Mouse (Mus musculus) ES-Bruce4 (cell line): ENCODE results near the gene Chsy1. TPM values are rescaled to one million over a fixed set of nuclear protein-coding genes. Genes with fewer than 3 reads are reported as not detected.

Source experiments
- H3K27ac ChIP-seq: 2 replicates; pipeline ENCODE4 v1.5.1; 2012; ENCODE audit warnings: low read length, inconsistent platforms; ENCODE audit not compliant: insufficient read depth
- H3K27me3 ChIP-seq: 2 replicates; pipeline ENCODE4 v1.6.1; 2012; ENCODE audit warnings: mild to moderate bottlenecking, low read length, inconsistent platforms; ENCODE audit not compliant: control insufficient read depth, poor library complexity, insufficient read depth, severe bottlenecking
- H3K36me3 ChIP-seq: 2 replicates; pipeline ENCODE4 v1.6.1; 2012; ENCODE audit warnings: inconsistent platforms, mild to moderate bottlenecking, low read length, moderate library complexity; ENCODE audit not compliant: control insufficient read depth, poor library complexity, insufficient read depth, severe bottlenecking
- H3K4me1 ChIP-seq: one replicate; pipeline ENCODE4 v1.8.1; 2011; ENCODE audit warnings: low read length; ENCODE audit not compliant: control insufficient read depth, insufficient read depth
- H3K4me3 ChIP-seq: 2 replicates; pipeline ENCODE4 v1.5.1; 2011; ENCODE audit warnings: low read depth, mild to moderate bottlenecking, low read length
- H3K9ac ChIP-seq: 2 replicates; pipeline ENCODE4 v1.6.1; 2012; ENCODE audit warnings: low read depth, mild to moderate bottlenecking, inconsistent platforms; ENCODE audit not compliant: poor library complexity, severe bottlenecking
- H3K9me3 ChIP-seq: replicated peaks from 2 replicates; pipeline ENCODE4 v1.6.1; 2012; ENCODE audit warnings: mild to moderate bottlenecking, low read length, inconsistent platforms; ENCODE audit not compliant: control insufficient read depth, poor library complexity, insufficient read depth, severe bottlenecking
- CTCF ChIP-seq: IDR thresholded peaks from one replicate; pipeline ENCODE4 v1.8.1; 2011; ENCODE audit warnings: low read depth, low read length
- EP300 ChIP-seq: IDR thresholded peaks from 2 replicates; pipeline ENCODE4 v1.6.1; 2011; ENCODE audit warnings: low read depth, low read length; ENCODE audit not compliant: insufficient read depth
- POLR2A ChIP-seq: IDR thresholded peaks from one replicate; pipeline ENCODE4 v1.8.1; 2011; ENCODE audit warnings: low read length; ENCODE audit not compliant: insufficient read depth
- polyA plus RNA-seq: library from polyadenylated mRNA; stranded (reverse); fragments of >200 nt; gene quantifications from 2 replicates; pipeline ENCODE4 v1.2.4, GENCODE M21; 2011; ENCODE audit warnings: low read depth; ENCODE audit not compliant: missing spikeins, insufficient read depth, insufficient read length

The Chsy1 gene
- polyA plus RNA-seq, 1 experiment, result 25.8 TPM

DNA sequence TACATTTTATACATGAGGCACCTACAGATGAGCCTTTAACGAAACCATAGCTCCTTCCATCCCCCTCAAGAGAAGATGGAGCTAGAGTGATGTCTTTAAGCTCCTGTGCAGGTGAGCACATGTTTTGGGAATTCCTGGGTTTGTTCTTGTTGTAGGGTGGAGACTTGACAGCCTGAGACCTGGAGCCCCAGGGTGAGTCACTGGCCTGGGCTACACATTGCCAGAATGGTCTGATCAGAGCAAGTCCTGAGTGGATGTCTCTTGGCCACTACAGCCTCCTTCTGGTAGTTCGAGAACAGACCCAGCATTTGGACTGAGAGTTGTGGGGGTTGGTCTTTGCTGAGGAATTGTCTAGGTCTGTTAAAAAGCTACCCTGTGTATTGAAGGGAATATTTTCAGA lies 92.3 kb downstream of the Chsy1 start:
- Histone ChIP-seq H3K4me3 (no peak overlapping the region), H3K4me1 (no peaks in the 10 kb centered on the region), H3K27ac (no peak overlapping the region), H3K9me3 (no peaks in the 10 kb centered on the region), H3K27me3 (no peaks in the 10 kb centered on the region), H3K9ac (no peak overlapping the region), H3K36me3 (no peaks in the 10 kb centered on the region)
- no peak for TF ChIP-seq POLR2A
- no peak for TF ChIP-seq EP300
- TF ChIP-seq CTCF, result no peak

DNA sequence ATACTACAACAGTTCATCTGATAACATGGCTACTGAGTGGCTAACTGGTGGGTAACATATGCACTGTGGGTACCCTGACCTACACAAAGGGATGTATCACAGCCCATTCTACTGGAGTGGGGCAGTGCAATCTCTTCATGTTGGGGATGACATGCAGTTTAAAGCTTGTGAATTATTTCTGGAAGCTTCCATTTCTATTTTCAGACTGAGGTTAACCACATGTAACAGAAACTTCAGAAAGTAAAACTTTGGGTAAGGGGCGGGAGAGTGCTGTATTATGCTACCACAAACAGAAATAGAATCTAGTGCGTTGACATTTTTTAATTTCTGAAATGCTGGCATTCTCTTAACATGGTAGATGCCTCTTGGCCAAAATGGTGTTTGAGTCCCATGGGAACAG lies 100.6 kb downstream of the Chsy1 start:
- no peak overlapping the region for H3K4me3 ChIP-seq
- TF ChIP-seq POLR2A, result no peak
- TF ChIP-seq CTCF, result no peak
- no peak for TF ChIP-seq EP300
- peaks cover 3% of the 10 kb centered on the region; the same call in 1 of the 2 replicates for H3K9me3 ChIP-seq
- H3K27me3 ChIP-seq, result no peaks in the 10 kb centered on the region
- H3K4me1 ChIP-seq, result no peaks in the 10 kb centered on the region
- H3K36me3 ChIP-seq, result no peaks in the 10 kb centered on the region
- no peak overlapping the region for H3K9ac ChIP-seq
- no peak overlapping the region for H3K27ac ChIP-seq

DNA sequence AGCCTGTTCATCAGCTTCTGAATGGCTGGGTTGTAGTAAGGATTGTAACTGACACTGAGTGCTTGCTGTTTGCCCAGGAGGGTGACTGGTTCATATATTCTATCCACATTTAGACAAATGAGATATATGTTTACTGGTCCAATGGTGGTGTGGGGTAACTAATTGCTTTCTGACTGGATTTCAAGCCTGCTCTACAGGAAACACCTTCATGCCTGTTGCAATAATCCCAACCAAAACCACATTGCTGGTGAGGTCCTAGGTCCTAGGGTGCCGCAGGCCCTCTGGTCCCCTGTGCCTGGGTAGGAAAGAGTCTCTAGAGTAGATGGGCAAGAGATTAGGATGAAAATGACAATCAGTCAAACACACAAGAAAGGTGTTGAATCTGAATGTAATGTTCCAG lies 103.6 kb downstream of the Chsy1 start:
- no peaks in the 10 kb centered on the region for H3K9me3 ChIP-seq
- no peak overlapping the region for H3K4me3 ChIP-seq

GRCm38 (mm10) chr7:66214477-66214876 lies 105.2 kb downstream of the Chsy1 start:
- no peak overlapping the region for H3K9ac ChIP-seq
- TF ChIP-seq POLR2A, result no peak
- TF ChIP-seq EP300, result no peak
- no peak for TF ChIP-seq CTCF
- no peak overlapping the region for H3K27ac ChIP-seq
- H3K4me1 ChIP-seq, result no peaks in the 10 kb centered on the region
- H3K36me3 ChIP-seq, result no peaks in the 10 kb centered on the region
- H3K9me3 ChIP-seq, result no peaks in the 10 kb centered on the region
- H3K27me3 ChIP-seq, result no peaks in the 10 kb centered on the region
- no peak overlapping the region for H3K4me3 ChIP-seq

More for the DNA sequence above, 103.6 kb downstream of the Chsy1 start:
- H3K9ac ChIP-seq, result no peak overlapping the region
- H3K4me1 ChIP-seq, result no peaks in the 10 kb centered on the region
- no peaks in the 10 kb centered on the region for H3K27me3 ChIP-seq
- H3K27ac ChIP-seq, result no peak overlapping the region
- TF ChIP-seq POLR2A, result no peak
- no peaks in the 10 kb centered on the region for H3K36me3 ChIP-seq

DNA sequence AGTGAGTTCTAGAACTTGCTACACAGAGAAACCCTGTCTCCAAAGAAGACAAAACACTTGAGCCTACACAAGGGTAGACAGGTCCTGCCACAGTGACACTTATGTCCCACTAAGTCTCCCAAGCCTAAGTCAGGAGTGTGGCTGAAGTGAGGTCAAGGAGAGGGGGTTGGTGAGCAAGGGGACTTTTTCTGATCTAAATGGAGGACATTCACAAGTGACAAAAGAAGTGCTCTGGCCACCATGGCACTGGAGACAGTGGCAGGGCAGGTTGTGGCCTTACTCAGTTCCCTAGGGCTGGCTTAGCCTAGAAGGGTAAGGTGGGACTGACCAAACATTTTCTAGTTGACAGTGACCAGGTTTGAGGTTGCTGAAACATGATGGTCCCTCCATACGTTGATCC lies 106.6 kb downstream of the Chsy1 start:
- H3K27ac ChIP-seq, result no peak overlapping the region
- H3K36me3 ChIP-seq, result no peaks in the 10 kb centered on the region
- H3K9ac ChIP-seq, result no peak overlapping the region
- no peaks in the 10 kb centered on the region for H3K27me3 ChIP-seq
- no peaks in the 10 kb centered on the region for H3K4me1 ChIP-seq
- TF ChIP-seq CTCF, result no peak
- no peak for TF ChIP-seq EP300
- TF ChIP-seq POLR2A, result no peak
- no peaks in the 10 kb centered on the region for H3K9me3 ChIP-seq
- H3K4me3 ChIP-seq, result no peak overlapping the region

DNA sequence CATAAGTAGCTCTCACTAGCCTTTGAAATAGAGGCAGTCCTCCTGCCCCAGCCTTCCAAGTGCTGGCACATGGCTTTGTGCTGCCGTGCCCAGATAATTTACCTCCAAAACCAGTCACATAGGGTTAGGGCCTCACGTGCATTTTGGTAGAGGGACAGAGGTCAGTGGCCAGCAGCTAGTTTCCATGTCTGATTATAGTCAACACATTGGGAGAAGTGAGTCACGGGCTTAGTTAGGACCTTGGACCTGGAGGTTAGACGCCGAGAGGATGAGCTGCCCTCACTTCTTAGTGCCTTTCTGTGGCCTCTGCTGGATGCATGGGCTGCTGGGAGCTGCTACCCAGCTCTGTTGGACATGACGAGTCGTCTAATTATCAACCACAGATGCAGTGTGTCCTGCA lies 107.7 kb downstream of the Chsy1 start:
- no peak overlapping the region for H3K9ac ChIP-seq

More for the DNA sequence above, 107.7 kb downstream of the Chsy1 start:
- no peaks in the 10 kb centered on the region for H3K4me1 ChIP-seq
- no peaks in the 10 kb centered on the region for H3K27me3 ChIP-seq
- H3K36me3 ChIP-seq, result no peaks in the 10 kb centered on the region
- no peak for TF ChIP-seq CTCF
- no peak for TF ChIP-seq POLR2A
- TF ChIP-seq EP300, result no peak
- no peaks in the 10 kb centered on the region for H3K9me3 ChIP-seq
- H3K4me3 ChIP-seq, result no peak overlapping the region
- H3K27ac ChIP-seq, result no peak overlapping the region
